Mouse (Mus musculus) neural tube, embryonic 11.5 days (tissue): ENCODE data around the gene Dus1l. TPM values are rescaled to one million over a fixed set of nuclear protein-coding genes. Genes with fewer than 3 reads are reported as not detected.

ENCODE experiments used
- ATAC-seq: fragments of 200-750 bp; cut with Nextera tagmentation; 2 replicates; pipeline ENCODE4 v1.8.0; 2017; ENCODE audit warnings: moderate number of reproducible peaks, mild to moderate bottlenecking, moderate TSS enrichment, moderate library complexity; ENCODE audit not compliant: insufficient read depth, low FRiP score, low TSS enrichment
- DNase-seq: peaks from one replicate; pipeline ENCODE4 v3.0.0-alpha.2; 2015; ENCODE audit warnings: low spot score
- H3K27ac ChIP-seq: fragments of 300-500 bp; sonication (generic); 2 replicates; pipeline ENCODE4 v1.5.1; 2014; ENCODE audit warnings: low read depth, mild to moderate bottlenecking, low read length
- H3K27me3 ChIP-seq: fragments of 300-500 bp; sonication (generic); 2 replicates; pipeline ENCODE4 v1.6.1; 2014; ENCODE audit warnings: mild to moderate bottlenecking, low read length, mixed read lengths; ENCODE audit not compliant: control insufficient read depth, insufficient read depth
- H3K36me3 ChIP-seq: fragments of 300-500 bp; sonication (generic); 2 replicates; pipeline ENCODE4 v1.6.1; 2014; ENCODE audit warnings: mild to moderate bottlenecking, low read length, moderate library complexity, mixed read lengths; ENCODE audit not compliant: control insufficient read depth, insufficient read depth
- H3K4me1 ChIP-seq: fragments of 300-500 bp; sonication (generic); 2 replicates; pipeline ENCODE4 v1.6.1; 2014; ENCODE audit warnings: low read length, mixed read lengths; ENCODE audit not compliant: control insufficient read depth, insufficient read depth
- H3K4me2 ChIP-seq: fragments of 300-500 bp; sonication (generic); 2 replicates; pipeline ENCODE4 v1.6.1; 2014; ENCODE audit warnings: low read depth, mild to moderate bottlenecking, moderate library complexity
- H3K4me3 ChIP-seq: fragments of 300-500 bp; sonication (generic); 2 replicates; pipeline ENCODE4 v1.5.1; 2014; ENCODE audit warnings: low read depth, low read length
- H3K9ac ChIP-seq: fragments of 300-500 bp; sonication (generic); 2 replicates; pipeline ENCODE4 v1.6.1; 2014; ENCODE audit warnings: mild to moderate bottlenecking, low read length
- H3K9me3 ChIP-seq: fragments of 300-500 bp; sonication (generic); 2 replicates; pipeline ENCODE4 v1.6.1; 2016; ENCODE audit warnings: low read length; ENCODE audit not compliant: control insufficient read depth
- WGBS: fragments of 180-500 bp; shearing (Covaris S2); extraction: QIAGEN DNeasy Blood & Tissue Kit; methylation state at CpG from one replicate; pipeline ENCODE4 v1.1.7; 2014; 5-methylcytosine and 5-hydroxymethylcytosine counted together
- polyA plus RNA-seq: library from polyadenylated mRNA; unstranded; fragments of >200 nt; fragmentation: Nextera tagmentation; extraction: Ambion mirVana; gene quantifications from 2 replicates; pipeline ENCODE4 v1.2.1, GENCODE M21; 2014

Dus1l gene
- polyA plus RNA-seq, 1 experiment from 2014 or later, result 84.7 TPM

- WGBS, result 72% methylated on average over 4 of the region's 4 CpGs
- Histone ChIP-seq H3K4me2 (no peak overlapping the region), H3K27me3 (no peaks in the 10 kb centered on the region), H3K9ac (no peak overlapping the region), H3K4me1 (no peaks in the 10 kb centered on the region), H3K27ac (no peak overlapping the region), H3K36me3 (no peaks in the 10 kb centered on the region), H3K4me3 (no peak overlapping the region), H3K9me3 (no peaks in the 10 kb centered on the region)
- DNase-seq, result no peak
- no peak for ATAC-seq
Measured at GRCm38 (mm10) chr11:120751606-120752005, 44.6 kb downstream of the Dus1l start.

GRCm38 (mm10) chr11:120749430-120749829 lies 46.8 kb downstream of the Dus1l start:
- no peaks in the 10 kb centered on the region for H3K36me3 ChIP-seq
- ATAC-seq (no peak), DNase-seq (no peak)
- no peaks in the 10 kb centered on the region for H3K9me3 ChIP-seq
- no peak overlapping the region for H3K27ac ChIP-seq
- no peak overlapping the region for H3K9ac ChIP-seq
- H3K4me2 ChIP-seq, result no peak overlapping the region
- 67% methylated on average over 8 of the region's 8 CpGs for WGBS
- H3K27me3 ChIP-seq, result no peaks in the 10 kb centered on the region
- H3K4me1 ChIP-seq, result no peaks in the 10 kb centered on the region
- no peak overlapping the region for H3K4me3 ChIP-seq

GRCm38 (mm10) chr11:120747974-120748373 lies 48.2 kb downstream of the Dus1l start:
- Histone ChIP-seq H3K4me1 (no peaks in the 10 kb centered on the region), H3K4me3 (no peak overlapping the region), H3K9me3 (no peaks in the 10 kb centered on the region), H3K36me3 (no peaks in the 10 kb centered on the region), H3K27ac (no peak overlapping the region), H3K9ac (no peak overlapping the region), H3K27me3 (no peaks in the 10 kb centered on the region), H3K4me2 (no peak overlapping the region)
- ATAC-seq (no peak), DNase-seq (no peak)
- 83% methylated on average over 4 of the region's 4 CpGs for WGBS

GRCm38 (mm10) chr11:120744121-120744701 lies 52.0 kb downstream of the Dus1l start:
- Histone ChIP-seq H3K9me3 (no peaks in the 10 kb centered on the region), H3K27me3 (no peaks in the 10 kb centered on the region), H3K4me1 (no peaks in the 10 kb centered on the region), H3K9ac (no peak overlapping the region), H3K36me3 (no peaks in the 10 kb centered on the region), H3K4me2 (no peak overlapping the region), H3K27ac (no peak overlapping the region), H3K4me3 (no peak overlapping the region)
- 72% methylated on average over 7 of the region's 7 CpGs for WGBS
- ATAC-seq (no peak), DNase-seq (no peak)

GRCm38 (mm10) chr11:120740981-120741380 lies 55.2 kb downstream of the Dus1l start:
- Histone ChIP-seq H3K4me3 (no peak overlapping the region), H3K4me2 (no peak overlapping the region), H3K36me3 (no peaks in the 10 kb centered on the region), H3K27ac (no peak overlapping the region), H3K9ac (no peak overlapping the region), H3K9me3 (no peaks in the 10 kb centered on the region), H3K4me1 (no peaks in the 10 kb centered on the region), H3K27me3 (no peaks in the 10 kb centered on the region)
- ATAC-seq (no peak), DNase-seq (no peak)
- 90% methylated on average over 5 of the region's 5 CpGs for WGBS

Other genes with a start within 250 kb of the Dus1l start
- gene Mcrip1, start 246.7 kb downstream of the Dus1l start, polyA plus RNA-seq, result 244 and 251 TPM in 2 replicates
- not detected in 2 replicates for gene Ppp1r27, start 245.3 kb downstream of the Dus1l start, polyA plus RNA-seq
- 562 and 566 TPM in 2 replicates for gene P4hb, start 223.2 kb downstream of the Dus1l start, polyA plus RNA-seq
- 686 and 719 TPM in 2 replicates for gene Arhgdia, start 214.8 kb downstream of the Dus1l start, polyA plus RNA-seq
- 669 and 698 TPM in 2 replicates for gene Alyref, start 198.0 kb downstream of the Dus1l start, polyA plus RNA-seq
- 198 and 199 TPM in 2 replicates for gene Anapc11, start 198.0 kb downstream of the Dus1l start, polyA plus RNA-seq
- gene Npb, start 187.9 kb downstream of the Dus1l start, polyA plus RNA-seq, result 0.78 TPM in 1 of 2 replicates, not detected in the other
- 109 and 118 TPM in 2 replicates for gene Pcyt2, start 178.5 kb downstream of the Dus1l start, polyA plus RNA-seq
- 37.2 and 39.0 TPM in 2 replicates for gene Sirt7, start 171.2 kb downstream of the Dus1l start, polyA plus RNA-seq
- 26.5 and 27.5 TPM in 2 replicates for gene Mafg, start 162.8 kb downstream of the Dus1l start, polyA plus RNA-seq
- 31.8 and 33.8 TPM in 2 replicates for gene Pycr1, start 152.6 kb downstream of the Dus1l start, polyA plus RNA-seq
- 0.89 TPM in 1 of 2 replicates, not detected in the other for gene Myadml2, start 148.2 kb downstream of the Dus1l start, polyA plus RNA-seq
- 2.6 and 3.0 TPM in 2 replicates for gene Notum, start 135.2 kb downstream of the Dus1l start, polyA plus RNA-seq
- gene Aspscr1, start 123.4 kb downstream of the Dus1l start, polyA plus RNA-seq, result 124 and 136 TPM in 2 replicates
- gene Cenpx, start 82.7 kb downstream of the Dus1l start, polyA plus RNA-seq, result 112 and 115 TPM in 2 replicates
- gene Lrrc45, start 82.5 kb downstream of the Dus1l start, polyA plus RNA-seq, result 39.7 and 44.7 TPM in 2 replicates
- gene Rac3, start 74.9 kb downstream of the Dus1l start, polyA plus RNA-seq, result 12.1 and 13.9 TPM in 2 replicates
- 14.9 and 16.5 TPM in 2 replicates for gene Dcxr, start 69.1 kb downstream of the Dus1l start, polyA plus RNA-seq
- 1.8 and 2.0 TPM in 2 replicates for gene Cbr2, start 64.3 kb downstream of the Dus1l start, polyA plus RNA-seq
- 7.7 and 8.6 TPM in 2 replicates for gene Hmga1b, start 33.6 kb downstream of the Dus1l start, polyA plus RNA-seq
- 36.7 and 40.5 TPM in 2 replicates for gene Rfng, start 12.2 kb downstream of the Dus1l start, polyA plus RNA-seq
- 286 and 291 TPM in 2 replicates for gene Gps1, start 12.1 kb downstream of the Dus1l start, polyA plus RNA-seq
- 108 and 125 TPM in 2 replicates for gene Fasn, start 28.1 kb upstream of the Dus1l start, polyA plus RNA-seq
- gene Ccdc57, start 136.5 kb upstream of the Dus1l start, polyA plus RNA-seq, result 4.6 and 5.8 TPM in 2 replicates
- 37.1 and 39.4 TPM in 2 replicates for gene Slc16a3, start 152.1 kb upstream of the Dus1l start, polyA plus RNA-seq
- 81.6 and 84.6 TPM in 2 replicates for gene Csnk1d, start 194.9 kb upstream of the Dus1l start, polyA plus RNA-seq
- not detected in 2 replicates for gene Cd7, start 243.0 kb upstream of the Dus1l start, polyA plus RNA-seq